Mouse (Mus musculus) 3T3-L1 (cell line): ENCODE measurements at regions not wholly inside any gene's neighbourhood (a gene's known extent, or its start where the extent isn't known, plus 50 kb on each side); places are given as distances from the start of the nearest gene placed in this dataset.

Experiments
- DNase-seq: peaks from one replicate; pipeline ENCODE4 v3.0.0-alpha.2; 2015; ENCODE audit warnings: low read depth, low spot score

- no peak for DNase-seq
These were observed 65.4 kb downstream of the Vegfa start for GRCm38 (mm10) chr17:45966736-45967135.

DNA sequence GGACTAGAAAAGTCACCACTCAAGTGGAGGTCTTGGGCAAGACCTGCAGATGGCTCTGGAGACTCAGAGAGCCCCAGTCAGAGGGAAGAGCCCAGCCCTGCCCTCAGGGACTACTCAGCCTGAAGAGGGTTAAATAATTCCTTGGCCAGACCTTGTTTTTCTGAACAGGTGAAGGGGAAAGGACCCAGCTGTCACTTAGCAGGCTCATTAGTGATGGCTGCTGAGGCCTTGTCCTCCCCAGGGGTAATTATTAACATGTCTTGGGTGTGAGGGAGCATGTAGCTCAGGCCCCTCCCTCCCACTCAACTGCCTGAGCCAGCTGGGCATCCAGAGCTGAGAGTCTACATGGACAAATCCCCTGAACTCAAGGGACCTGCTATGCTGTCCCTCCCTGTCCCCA is 68.1 kb downstream of the Vegfa start:
- DNase-seq, result no peak

DNA sequence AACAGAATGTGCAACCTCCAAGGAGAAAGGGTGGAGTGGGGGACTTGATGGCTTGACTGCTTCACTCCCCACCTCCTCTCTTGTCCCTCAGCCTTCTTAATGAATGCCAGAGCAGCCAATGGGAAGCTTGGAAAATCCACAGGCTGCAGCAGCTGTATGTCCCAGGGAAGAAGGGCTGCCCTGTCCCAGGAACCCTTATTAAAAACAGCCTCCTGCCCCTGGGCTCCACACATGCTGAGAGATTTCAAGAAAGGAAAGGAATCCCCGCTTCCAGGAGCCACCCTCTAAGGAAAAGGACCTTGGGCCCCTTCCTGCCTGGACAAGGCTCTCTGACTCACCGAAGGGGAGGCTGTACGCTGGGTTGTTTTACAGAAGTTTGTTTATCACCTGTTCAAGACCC is 68.8 kb downstream of the Vegfa start:
- no peak for DNase-seq

DNA sequence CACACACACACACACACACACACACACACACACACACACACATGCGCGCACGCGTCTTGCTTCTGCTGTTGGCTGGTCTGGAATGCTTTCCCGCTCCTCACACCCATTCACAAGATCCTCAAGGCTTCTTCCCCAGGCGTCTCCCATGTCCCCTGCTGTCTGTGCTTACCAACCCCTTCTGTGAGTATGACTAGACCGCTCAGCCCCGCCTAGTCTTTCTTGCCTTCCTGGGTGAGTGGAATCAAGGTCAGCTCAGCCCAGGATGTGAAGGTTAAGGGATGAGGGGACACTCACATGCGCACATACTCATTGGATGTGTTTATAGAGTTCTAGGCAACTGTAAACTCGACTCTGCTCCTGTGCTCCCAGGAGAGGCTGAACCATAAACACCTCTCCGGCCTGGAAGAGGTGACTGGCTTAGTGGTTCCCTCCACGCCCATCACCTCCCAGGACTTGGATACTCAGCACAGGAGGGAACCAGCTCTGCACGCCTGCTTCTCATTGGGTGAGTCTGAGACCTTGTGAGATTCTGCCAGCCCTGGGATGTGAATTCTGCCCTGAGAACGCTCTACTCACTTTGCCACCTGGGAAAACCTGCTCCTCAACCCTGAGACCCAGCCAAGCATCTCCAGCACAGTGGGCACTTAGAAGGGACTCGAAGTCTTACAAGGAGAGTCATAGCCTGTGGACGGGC is 70.4 kb downstream of the Vegfa start:
- DNase-seq, result no peak

- peak; percentile 72 for DNase-seq
These were observed 73.9 kb downstream of the Vegfa start for GRCm38 (mm10) chr17:45958094-45958881.

DNA sequence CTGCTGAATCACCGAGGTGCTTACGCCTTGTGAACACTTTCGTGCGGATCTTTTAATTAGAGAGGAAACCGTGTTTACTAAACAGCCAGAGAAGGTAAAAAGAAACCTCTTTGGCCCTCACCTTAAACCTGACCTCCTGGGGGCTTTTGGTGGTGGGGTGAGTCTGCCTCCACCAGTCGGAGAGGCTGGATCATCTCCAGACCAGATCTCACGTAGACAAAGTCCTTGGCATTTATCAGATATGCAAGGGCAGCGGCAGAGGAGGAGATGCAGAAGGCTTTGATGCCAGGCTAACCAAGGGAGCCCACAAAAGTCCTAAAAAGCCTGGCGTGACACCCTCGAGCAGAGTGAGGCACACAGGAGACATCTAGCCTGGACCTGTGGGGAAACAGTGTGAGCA is 76.7 kb downstream of the Vegfa start:
- DNase-seq, result no peak

GRCm38 (mm10) chr17:45954824-45955223 is 77.3 kb downstream of the Vegfa start:
- DNase-seq, result peak; percentile 17

DNA sequence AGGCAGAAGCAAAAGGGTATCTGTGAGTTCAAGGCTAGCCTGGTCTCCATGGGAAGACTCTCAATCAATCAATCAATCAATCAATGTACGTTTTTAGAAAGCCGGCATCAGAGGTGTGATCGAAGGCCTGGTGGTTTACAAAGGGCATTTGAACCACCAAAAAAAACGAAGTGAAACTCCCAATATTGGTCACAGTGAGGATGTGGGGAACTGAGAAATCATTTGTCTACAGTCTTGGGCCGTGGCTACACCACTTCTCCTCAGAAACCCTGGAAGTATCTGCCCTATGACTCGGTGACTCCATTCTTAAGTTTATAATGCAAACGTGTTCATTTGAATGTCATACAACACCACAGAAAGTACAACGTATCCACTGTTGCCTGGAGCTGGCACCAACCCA is 78.6 kb downstream of the Vegfa start:
- DNase-seq, result no peak

- DNase-seq, result no peak
These were observed 81.5 kb downstream of the Vegfa start for GRCm38 (mm10) chr17:45950533-45951164.

GRCm38 (mm10) chr17:45949141-45949540 is 83.0 kb downstream of the Vegfa start:
- no peak for DNase-seq

GRCm38 (mm10) chr17:45948314-45948935 is 83.7 kb downstream of the Vegfa start:
- no peak for DNase-seq

DNA sequence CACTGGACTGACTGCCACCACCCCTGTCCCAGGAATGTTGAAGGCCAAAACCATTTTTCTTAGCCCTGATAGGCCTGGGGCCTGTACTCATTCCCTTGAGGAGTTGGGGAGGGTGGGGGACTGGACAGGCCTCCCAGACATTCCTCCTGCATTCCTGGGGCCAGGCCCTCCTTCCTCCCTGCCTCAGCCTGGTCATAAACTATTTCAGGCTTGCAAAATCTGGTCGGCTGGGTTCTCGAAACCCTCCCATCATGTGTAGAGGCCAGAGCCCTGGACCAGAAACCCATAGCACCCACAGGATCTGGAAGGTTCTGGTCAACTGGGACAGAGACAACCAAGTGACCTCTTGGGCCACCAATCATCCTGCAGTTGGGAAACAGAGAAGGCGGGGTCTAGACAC is 87.2 kb downstream of the Vegfa start:
- peak; percentile 70 for DNase-seq

DNA sequence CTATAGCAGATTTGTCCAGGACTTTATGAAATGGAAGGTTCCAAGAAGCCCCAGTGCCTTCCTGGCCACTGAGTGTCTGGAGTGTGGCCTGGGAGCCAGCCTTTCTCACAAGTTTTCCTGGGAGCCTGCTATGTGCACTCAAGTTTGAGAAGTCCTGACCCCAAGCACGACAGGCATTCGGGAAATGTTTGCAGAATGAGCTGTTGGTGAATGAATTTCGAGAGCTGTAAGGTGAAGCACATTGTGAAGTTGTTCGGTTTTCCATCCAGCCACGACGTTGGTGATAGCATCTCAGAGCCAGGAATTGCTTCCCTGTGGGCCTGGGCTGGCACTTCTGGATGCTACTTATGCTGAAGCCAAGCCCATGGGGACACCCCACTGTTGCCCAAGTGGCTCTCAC is 88.9 kb downstream of the Vegfa start:
- no peak for DNase-seq

- no peak for DNase-seq
These were observed 90.2 kb downstream of the Vegfa start for GRCm38 (mm10) chr17:45941890-45942375.

- no peak for DNase-seq
These were observed 91.9 kb downstream of the Vegfa start for GRCm38 (mm10) chr17:45940121-45940813.

DNA sequence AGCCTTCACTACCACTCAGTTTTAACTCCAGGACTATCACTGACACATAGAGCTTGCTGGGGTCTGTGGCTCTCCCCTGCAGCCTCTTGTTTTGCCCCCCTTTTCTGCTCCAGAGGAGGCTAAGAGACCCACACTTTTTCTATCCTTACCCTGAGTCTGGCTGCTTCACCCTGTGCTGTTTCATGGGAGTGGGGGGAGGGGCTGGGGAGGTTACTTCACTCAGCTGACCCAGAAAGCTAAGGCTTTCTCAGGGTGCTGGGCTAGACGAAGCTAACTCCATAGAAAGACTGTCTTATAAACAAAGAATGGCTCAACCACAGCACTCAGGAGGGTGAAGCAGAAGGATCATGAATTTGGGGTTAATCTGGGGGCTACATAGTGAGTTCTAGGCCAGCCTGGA is 93.9 kb downstream of the Vegfa start:
- no peak for DNase-seq

DNA sequence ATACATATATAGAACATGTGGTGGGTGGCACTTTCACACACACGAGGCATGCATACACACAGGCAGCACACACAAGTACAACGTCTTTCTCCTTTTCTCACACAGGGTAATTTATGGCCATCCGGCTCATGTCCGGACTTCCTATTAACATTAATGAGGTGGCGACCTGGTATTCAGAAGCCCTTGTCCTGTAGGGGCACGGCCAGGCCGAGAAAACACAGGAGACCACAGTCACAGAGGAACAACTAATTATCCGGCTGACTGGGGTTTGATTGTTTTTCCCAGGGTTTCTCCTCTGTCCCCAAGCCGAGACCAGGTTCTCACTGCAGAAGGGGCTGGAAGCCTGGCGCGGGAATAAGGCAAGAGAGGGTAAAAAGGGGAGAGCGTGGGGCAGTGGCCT is 95.6 kb downstream of the Vegfa start:
- no peak for DNase-seq

DNA sequence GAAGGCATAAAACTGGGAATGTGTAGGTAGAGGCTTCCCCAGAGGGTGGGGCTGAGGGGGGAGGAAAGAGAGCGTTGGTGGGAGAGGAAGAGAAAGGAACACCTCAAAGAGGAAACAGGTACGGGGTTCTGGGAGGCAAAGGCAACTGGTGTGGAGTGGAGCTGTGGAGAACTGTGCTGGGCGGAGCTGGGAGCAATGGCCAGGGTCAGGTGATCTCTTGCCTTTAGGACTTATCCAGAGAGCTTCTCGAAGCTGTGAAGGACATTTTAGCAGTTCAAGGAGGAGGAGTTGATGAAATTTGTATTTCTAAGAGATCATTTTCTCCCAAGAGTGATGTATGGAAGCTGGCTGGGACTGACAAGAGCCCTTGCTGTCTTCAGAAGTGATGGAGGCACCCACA is 96.9 kb downstream of the Vegfa start:
- no peak for DNase-seq

GRCm38 (mm10) chr17:45934002-45934401 is 98.2 kb downstream of the Vegfa start:
- no peak for DNase-seq

DNA sequence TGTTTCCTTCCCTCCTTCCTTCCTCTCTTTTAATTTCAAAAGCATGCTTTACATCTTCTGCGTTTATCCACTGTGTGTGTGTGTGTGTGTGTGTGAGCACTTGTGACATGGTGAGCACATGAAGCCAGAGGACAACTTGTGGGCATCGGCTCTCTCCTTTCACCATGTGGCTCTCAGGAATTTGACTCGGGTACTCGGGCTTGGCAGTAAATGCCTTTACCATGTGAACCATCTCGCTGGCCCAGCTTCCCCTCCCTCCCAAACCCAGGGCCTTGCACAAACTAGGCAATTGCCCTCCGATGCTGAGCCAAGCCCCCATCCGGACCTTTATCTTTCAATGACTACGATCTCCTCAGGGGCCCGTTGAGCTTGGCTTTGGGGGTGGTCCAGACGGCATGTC is 99.1 kb downstream of the Vegfa start:
- no peak for DNase-seq

GRCm38 (mm10) chr17:45932611-45933010 is 99.6 kb downstream of the Vegfa start:
- DNase-seq, result no peak

DNA sequence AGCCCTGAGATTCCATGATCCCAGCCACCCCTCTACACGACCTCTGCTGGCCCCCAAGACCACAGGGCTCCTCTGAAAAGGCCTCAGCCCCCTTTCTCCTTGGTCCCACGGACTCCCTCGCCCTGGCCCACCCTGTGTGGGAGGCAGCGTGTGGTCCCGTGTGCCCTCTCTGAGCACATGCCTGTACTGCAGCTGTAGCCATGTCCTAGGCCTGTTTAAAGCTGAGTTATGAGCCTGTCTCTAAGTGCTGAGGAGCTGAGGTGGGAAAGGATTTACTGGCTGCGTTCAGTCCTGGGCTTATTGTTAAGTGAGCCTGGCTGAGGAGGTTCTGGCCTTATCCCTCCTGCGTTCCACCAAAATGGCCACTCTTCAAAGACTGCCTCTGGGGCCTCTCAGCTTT is 102.6 kb downstream of the Vegfa start:
- no peak for DNase-seq
